Mouse (Mus musculus) common myeloid progenitor, adult 5-6 weeks (primary cell): Measurements from ENCODE around the gene Lin52. TPM values are rescaled to one million over a fixed set of nuclear protein-coding genes. Genes with fewer than 3 reads are reported as not detected.

Experiments
- ATAC-seq: replicated peaks from 2 replicates; pipeline ENCODE4 v1.8.0; 2016; ENCODE audit warnings: low read depth, mild to moderate bottlenecking, moderate TSS enrichment, inconsistent platforms; ENCODE audit not compliant: poor library complexity, severe bottlenecking
- total RNA-seq: library from RNA; stranded (forward); fragments of 200-1000, 187-1606 nt; gene quantifications from 2 replicates; pipeline ENCODE4 v1.2.3, GENCODE M21; 2017

The Lin52 gene
- total RNA-seq, 1 experiment from 2014 or later = 15.2 TPM

GRCm38 (mm10) chr12:84461416-84461815 lies 10.2 kb downstream of the Lin52 start:
- ATAC-seq = no peak

GRCm38 (mm10) chr12:84462856-84463255 lies 11.6 kb downstream of the Lin52 start:
- no peak for ATAC-seq

- peak; percentile 71; the same call in 1 of the 2 replicates for ATAC-seq
Measured at GRCm38 (mm10) chr12:84468701-84469100, 17.5 kb downstream of the Lin52 start.

- ATAC-seq = no peak
Measured at GRCm38 (mm10) chr12:84478937-84479336, 27.7 kb downstream of the Lin52 start.

- ATAC-seq = no peak
Measured at GRCm38 (mm10) chr12:84481251-84481650, 30.0 kb downstream of the Lin52 start.

- no peak for ATAC-seq
Measured at GRCm38 (mm10) chr12:84482778-84483585, 31.8 kb downstream of the Lin52 start.

GRCm38 (mm10) chr12:84487324-84488056 lies 36.3 kb downstream of the Lin52 start:
- ATAC-seq = no peak

- ATAC-seq = no peak
Measured at GRCm38 (mm10) chr12:84496795-84497194, 45.6 kb downstream of the Lin52 start.

GRCm38 (mm10) chr12:84500528-84501263 lies 49.5 kb downstream of the Lin52 start:
- ATAC-seq = no peak

- ATAC-seq = no peak
Measured at GRCm38 (mm10) chr12:84501278-84501677, 50.1 kb downstream of the Lin52 start.

- ATAC-seq = no peak
Measured at GRCm38 (mm10) chr12:84506856-84507255, 55.6 kb downstream of the Lin52 start.

- ATAC-seq = no peak
Measured at GRCm38 (mm10) chr12:84512016-84512415, 60.8 kb downstream of the Lin52 start.

GRCm38 (mm10) chr12:84515486-84515885 lies 64.3 kb downstream of the Lin52 start:
- no peak for ATAC-seq

- ATAC-seq = no peak
Measured at GRCm38 (mm10) chr12:84516642-84517041, 65.4 kb downstream of the Lin52 start.

- no peak for ATAC-seq
Measured at GRCm38 (mm10) chr12:84518018-84518417, 66.8 kb downstream of the Lin52 start.

- ATAC-seq = no peak
Measured at GRCm38 (mm10) chr12:84523728-84524127, 72.5 kb downstream of the Lin52 start.

GRCm38 (mm10) chr12:84524147-84525050 lies 73.2 kb downstream of the Lin52 start:
- no peak for ATAC-seq

- 0 out of 2 replicates have a peak, but pooled peaks have one; percentile 39 for ATAC-seq
Measured at GRCm38 (mm10) chr12:84525422-84525821, 74.2 kb downstream of the Lin52 start.

GRCm38 (mm10) chr12:84530426-84530825 lies 79.2 kb downstream of the Lin52 start:
- no peak for ATAC-seq
